Mouse (Mus musculus) left cerebral cortex, postnatal 10 days (tissue): ENCODE measurements around the gene Tpk1. TPM values are rescaled to one million over a fixed set of nuclear protein-coding genes. Genes with fewer than 3 reads are reported as not detected.

Experiments used
- DNase-seq, 2 experiments: peaks; one replicate each; pipeline ENCODE4 v3.0.0; 2021 to 2022; ENCODE audit warnings: low spot score in 2 of 2, mixed read lengths in 1 of 2; ENCODE audit errors: extremely low spot score in 1 of 2
- intact Hi-C: fragments of 180-260 bp; cut with DNase I; formaldehyde crosslinking; loops from one replicate; pipeline ENCODE4 v1.15.1; 2025
- total RNA-seq, 2 experiments: library from RNA; stranded (reverse); gene quantifications; 2 replicates each; pipeline ENCODE4 v1.2.3; 2021

Tpk1 gene
- total RNA-seq, 2 experiments from 2014 or later: 3.1 to 5.5 TPM

DNA sequence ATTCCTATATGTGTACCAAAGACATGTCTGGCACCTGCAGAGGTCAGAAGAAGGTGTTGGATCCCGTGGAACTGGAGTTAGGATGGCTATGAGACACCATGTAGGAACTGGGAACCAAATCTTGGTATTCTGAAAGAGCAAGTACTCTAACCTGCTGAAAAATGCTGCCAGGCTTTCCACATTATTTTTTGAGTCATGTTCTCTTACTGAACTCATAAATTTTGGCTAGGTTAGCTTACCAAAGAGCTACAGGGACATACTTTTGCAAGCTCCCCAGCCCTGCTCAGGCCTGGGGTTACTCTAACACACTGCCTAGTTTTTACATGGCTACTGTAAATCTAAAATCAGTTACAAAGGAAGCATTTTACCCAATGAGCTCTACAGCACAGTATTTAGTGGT is 194.5 kb downstream of the Tpk1 start:
- DNase-seq: no peak
- intact Hi-C loops: no loop called here

DNA sequence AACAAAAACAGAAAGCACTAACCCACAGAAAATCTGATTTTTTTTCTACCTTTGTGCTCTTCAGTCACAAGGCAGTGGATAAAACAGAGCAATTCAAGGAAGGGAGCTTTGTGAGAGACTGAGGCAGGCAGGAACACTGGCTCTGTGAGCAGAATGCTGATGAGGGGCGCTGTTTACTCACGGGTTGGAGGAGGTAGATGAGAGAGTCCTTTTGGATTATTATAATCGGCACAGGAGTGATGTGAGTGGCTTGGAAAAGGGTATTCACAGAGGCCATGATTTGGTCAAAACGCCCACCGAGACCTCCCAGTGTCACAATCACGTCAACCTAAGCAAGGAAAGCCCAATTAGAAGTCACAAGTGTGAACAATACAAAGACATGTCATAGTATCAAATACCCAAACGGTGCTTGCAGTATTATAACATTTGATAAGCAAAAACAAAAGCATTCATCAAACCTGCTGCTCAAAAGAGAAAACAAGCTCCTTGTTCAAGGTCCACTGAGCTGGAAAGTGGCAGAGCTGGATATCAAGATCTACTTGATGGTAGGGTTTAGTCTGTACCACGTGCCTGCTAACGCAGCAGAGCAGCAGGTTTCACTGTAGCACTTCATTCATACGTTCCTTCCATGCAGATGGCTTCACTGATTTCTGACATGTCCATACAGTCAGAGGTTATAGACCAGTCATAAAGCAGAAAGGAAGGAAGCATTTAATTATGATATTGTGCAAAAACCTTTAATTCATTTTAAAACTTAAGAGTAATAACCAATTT is 197.1 kb downstream of the Tpk1 start:
- intact Hi-C loops: no loop called here
- DNase-seq: no peak

- intact Hi-C loops: no loop called here
- DNase-seq: no peak
Observed at GRCm38 (mm10) chr6:43462849-43463369, 203.2 kb downstream of the Tpk1 start.

GRCm38 (mm10) chr6:43462189-43462848 is 203.8 kb downstream of the Tpk1 start:
- DNase-seq: no peak
- intact Hi-C loops: no loop called here

- no peak for DNase-seq
- intact Hi-C loops: no loop called here
Observed at GRCm38 (mm10) chr6:43459082-43459481, 207.0 kb downstream of the Tpk1 start.

DNA sequence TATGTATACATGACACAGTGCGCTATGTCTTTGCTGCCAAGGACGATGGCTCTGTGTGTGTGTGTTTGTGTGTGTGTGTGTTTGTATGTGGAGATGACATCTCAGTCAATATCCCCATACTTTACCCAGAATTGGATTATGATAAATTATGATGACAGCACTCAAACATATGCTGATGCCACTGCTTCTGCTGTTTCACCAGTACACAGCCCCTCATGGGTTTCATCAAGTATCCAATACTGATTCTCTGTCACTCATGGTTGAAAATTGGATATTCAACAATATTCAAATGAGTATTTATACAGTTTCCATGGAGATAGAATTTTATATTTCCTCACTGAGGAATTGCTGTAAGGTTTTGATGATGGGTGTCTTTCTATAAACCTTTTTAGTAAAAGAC is 208.1 kb downstream of the Tpk1 start:
- DNase-seq: no peak
- intact Hi-C loops: no loop called here

GRCm38 (mm10) chr6:43449498-43449897 is 216.6 kb downstream of the Tpk1 start:
- no peak for DNase-seq
- intact Hi-C loops: no loop called here

DNA sequence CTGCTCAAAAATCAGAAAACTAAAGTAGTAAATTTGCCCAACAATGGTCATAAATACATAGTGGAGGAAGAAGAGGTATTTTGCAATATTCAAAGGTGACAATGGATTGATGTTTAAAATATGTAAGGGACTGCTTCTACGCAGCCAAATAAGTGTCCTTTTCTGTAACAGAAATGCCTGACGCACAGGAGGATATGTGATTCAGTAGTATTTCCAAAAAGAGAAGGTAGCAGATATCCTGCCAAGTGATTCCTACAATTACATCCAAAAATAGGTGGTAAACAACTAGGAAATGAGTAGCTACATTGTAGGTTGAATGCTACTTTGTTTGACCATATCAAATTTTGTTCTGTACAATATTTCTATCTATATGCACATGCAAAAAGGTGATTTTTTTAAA is 220.2 kb downstream of the Tpk1 start:
- intact Hi-C loops: no loop called here
- no peak for DNase-seq

- no peak for DNase-seq
- intact Hi-C loops: no loop called here
Observed at GRCm38 (mm10) chr6:43442191-43442590, 223.9 kb downstream of the Tpk1 start.

DNA sequence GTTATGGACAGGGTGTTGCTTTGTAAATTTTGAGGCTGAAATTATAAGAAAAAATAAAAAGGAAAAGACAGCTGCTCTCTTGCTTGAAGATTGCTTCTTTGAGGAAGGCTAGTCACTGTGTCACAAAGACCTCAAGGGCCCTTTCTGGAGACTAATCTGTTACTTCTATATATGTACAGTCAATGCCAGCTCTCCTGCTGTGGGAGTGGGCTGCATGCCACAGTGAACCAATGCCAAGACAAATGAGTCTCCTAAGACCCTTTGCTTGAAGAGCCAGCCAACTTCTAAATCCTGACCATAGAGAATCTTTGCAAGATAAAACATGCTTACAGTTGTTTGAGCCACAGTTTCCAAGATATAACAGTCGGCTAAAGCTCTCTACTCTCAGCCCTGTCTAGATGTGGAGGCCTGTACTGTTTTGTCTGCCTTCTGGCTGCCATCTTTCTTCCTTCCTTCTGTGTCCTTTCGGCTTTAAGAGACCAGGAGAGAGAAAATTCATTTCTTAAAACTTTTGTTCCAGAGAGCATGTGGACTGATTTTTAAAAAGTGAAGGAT is 230.0 kb downstream of the Tpk1 start:
- DNase-seq: peak; percentile 21 to 35
- intact Hi-C loops: no loop called here

GRCm38 (mm10) chr6:43434365-43434764 is 231.7 kb downstream of the Tpk1 start:
- intact Hi-C loops: no loop called here

GRCm38 (mm10) chr6:43424978-43425377 is 241.1 kb downstream of the Tpk1 start:
- no peak for DNase-seq
- intact Hi-C loops: no loop called here

More at GRCm38 (mm10) chr6:43434365-43434764, 231.7 kb downstream of the Tpk1 start:
- DNase-seq: no peak

DNA sequence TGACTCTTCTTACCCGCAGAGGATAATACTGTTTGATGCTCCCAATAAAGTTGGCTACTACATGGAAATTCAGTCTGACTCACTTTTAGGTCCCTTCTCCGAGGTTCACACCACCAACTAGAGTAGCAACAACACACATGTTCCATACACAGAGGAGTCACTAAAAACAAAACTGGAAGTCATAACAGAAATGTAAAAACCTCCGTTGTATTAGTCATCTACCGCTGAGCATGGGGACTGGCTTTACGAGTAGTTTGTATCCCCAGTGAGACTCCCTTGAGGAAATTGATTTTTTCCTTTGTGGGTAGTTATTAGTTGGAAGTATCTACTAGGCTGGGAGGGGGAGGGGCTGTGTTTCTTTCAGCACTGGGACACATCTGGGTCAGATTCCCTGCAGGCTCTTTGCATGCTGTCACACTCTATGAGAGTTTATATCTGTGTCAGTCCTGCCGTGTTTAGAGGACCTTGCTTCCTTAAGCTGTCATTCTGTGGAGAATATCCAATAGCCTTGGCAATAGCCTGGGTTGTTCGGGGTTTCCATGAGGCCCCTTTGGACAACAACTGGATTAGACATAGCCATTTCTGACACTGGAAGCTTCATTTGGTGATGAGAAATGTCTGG is 245.6 kb downstream of the Tpk1 start:
- intact Hi-C loops: no loop called here

GRCm38 (mm10) chr6:43408949-43409348 is 257.1 kb downstream of the Tpk1 start:
- no peak for DNase-seq
- intact Hi-C loops: no loop called here

More for the DNA sequence above, 245.6 kb downstream of the Tpk1 start:
- peak in 1 of 2 experiments; percentile 21 for DNase-seq

DNA sequence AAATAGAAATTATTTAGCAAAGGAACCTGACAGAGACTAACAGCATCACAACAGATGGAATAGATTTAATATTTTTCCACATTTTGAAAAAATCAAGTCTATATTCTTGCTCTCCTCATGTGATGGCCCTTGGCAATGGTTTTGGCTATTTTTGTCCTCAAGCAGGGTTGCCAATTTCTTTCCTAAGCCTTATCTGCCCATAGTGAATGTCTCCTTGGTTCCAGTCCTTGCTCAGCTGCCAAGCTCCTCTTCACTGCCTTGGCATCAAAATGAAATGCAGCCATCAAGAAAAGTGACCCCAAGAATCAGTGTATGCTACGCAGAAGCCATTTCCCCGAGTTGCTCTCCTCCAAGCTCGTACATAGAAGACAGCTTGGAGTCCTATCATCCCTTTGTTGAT is 263.0 kb downstream of the Tpk1 start:
- intact Hi-C loops: no loop called here
- DNase-seq: no peak

DNA sequence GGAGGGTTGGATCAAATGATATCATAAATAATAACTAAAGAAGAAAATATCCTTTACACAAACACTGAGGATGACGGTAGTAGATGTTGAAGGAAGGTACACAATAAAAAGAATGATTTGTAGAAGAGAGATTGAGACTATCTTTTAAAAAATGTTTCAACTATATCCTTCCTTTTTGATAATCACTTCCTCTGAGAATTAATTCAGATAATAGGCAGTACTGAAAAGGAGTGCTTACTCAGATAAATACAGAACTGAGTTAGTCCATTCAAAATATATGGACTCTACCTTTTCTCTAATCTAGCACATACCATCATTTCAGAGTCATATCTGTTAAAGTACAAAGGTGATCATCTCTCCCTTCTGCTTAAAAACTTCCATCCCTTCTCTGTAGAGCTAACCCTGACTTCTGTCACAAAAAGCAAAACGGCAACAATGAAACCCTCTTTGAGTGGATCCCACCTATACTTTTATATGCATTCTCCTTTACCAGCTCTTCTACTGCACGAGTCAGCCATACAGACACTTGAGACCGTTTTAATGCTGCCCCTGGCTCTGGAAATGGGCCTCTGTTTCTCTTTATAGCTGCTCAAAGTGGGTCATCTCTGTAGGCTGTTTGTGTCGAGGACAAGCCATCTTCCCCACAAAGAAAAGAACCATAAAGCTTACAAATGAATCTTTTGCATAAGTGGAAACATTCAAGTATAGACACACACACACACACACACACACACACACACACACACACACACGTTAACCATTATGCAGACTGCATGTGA is 263.7 kb downstream of the Tpk1 start:
- DNase-seq: no peak

DNA sequence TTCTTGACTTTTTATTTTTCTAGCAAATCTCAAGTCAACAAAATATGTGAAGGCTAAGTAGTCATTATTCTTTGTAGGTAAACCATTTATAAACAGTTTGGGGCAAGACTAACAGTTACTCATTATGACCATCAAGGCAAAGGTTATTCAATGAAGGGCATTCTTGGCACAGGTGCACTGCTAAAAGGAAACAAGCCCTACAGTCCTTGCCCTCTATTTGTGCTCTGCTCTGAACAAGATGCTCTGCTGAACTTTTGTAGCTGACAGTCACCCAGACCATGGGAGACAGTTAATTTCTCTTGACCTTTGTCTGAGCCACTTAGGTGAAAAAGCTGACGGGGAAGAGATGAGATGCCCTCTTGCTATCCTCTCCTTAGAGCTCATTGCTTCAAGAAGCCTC is 269.7 kb downstream of the Tpk1 start:
- DNase-seq: no peak
- intact Hi-C loops: loop anchor here (10.0 kb wide), 2 partner anchors 288 to 1628 kb away; no protein-coding TSS in a partner anchor

More for the DNA sequence above, 263.7 kb downstream of the Tpk1 start:
- intact Hi-C loops: no loop called here

DNA sequence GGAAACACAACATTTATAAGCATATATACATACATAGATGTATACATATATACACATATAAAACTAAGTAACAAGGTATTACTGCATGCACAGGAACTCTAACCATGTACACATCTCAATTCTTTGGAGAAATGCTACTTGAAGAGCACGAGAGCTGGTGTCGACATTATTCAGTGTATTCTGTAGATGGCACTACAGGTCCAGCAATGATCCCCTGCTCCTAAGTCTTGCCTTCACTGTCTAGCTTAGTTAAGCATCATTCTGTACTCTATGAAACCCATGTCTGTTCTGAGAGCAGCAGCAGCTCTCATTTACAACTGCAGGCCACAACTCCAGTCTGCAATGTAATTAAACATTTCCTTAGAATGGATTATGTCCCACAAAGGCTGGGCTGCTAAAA is 270.5 kb downstream of the Tpk1 start:
- intact Hi-C loops: loop anchor here (10.0 kb wide), 2 partner anchors 289 to 1629 kb away; no protein-coding TSS in a partner anchor
- peak in 1 of 2 experiments; percentile 54 for DNase-seq
